Mouse (Mus musculus) macrophage (primary cell): ENCODE measurements around the gene Stk26. TPM values are rescaled to one million over a fixed set of nuclear protein-coding genes. Genes with fewer than 3 reads are reported as not detected.

ENCODE experiments used
- H3K27ac ChIP-seq: fragments of 350-480 bp; formaldehyde crosslinking; 2 replicates; pipeline ENCODE4 v1.9.0; 2021
- H3K36me3 ChIP-seq: fragments of 350-480 bp; formaldehyde crosslinking; 2 replicates; pipeline ENCODE4 v1.9.0; 2021; ENCODE audit errors: inconsistent target
- H3K4me3 ChIP-seq: fragments of 350-480 bp; formaldehyde crosslinking; 2 replicates; pipeline ENCODE4 v1.9.0; 2021; ENCODE audit errors: inconsistent target
- H3K79me2 ChIP-seq: fragments of 350-480 bp; formaldehyde crosslinking; 2 replicates; pipeline ENCODE4 v1.9.0; 2021; ENCODE audit errors: inconsistent target
- WGBS: methylation state at CpG from one replicate; pipeline ENCODE4 v1.1.7; 2026; ENCODE audit warnings: inconsistent platforms; ENCODE audit not compliant: missing documents; 5-methylcytosine and 5-hydroxymethylcytosine counted together
- polyA plus RNA-seq: library from polyadenylated mRNA; stranded (reverse); fragments of 250-400 nt; gene quantifications from 3 replicates; pipeline ENCODE4 v1.2.4, GENCODE M21; 2018; ENCODE audit warnings: inconsistent platforms

The Stk26 gene
- polyA plus RNA-seq, 1 experiment from 2014 or later = 0.66 TPM

DNA sequence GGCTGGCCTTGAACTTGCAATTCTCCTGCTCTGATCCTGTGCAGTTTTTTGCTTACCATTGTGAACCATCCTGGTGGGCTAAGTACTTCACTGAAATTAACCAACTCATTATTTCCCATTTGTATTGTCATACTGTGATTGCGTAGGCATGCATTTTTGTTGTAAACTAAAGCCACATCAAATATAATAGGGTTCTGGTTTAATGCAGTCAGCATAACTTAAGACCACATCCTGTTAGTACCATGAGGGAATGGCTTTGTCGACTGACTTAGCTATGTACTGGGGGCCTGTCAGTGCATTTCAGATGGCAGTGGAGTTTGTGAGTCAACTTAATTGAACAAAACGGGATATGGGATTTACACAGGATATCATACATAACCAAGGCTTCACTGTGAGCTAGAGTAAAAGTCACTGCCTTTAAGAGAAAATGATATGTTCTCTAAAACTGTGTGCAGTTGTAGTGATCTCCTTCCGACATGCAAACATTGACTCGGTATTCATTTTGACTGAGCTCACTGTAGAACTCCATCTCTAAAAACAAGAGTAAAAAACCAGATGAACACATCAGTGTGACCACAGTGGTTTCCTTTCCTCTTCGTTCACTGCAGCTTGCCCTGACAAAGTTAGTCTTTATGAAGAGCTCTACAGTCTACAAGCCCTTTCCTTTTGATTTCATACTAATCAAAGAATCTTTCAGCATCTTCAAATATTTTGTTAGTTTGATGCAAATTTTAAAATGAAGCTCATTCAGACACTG is 33.6 kb downstream of the Stk26 start:
- Histone ChIP-seq H3K27ac (no peak overlapping the region), H3K36me3 (no peaks in the 10 kb centered on the region), H3K79me2 (no peaks in the 10 kb centered on the region), H3K4me3 (no peak overlapping the region)
- 56% methylated on average over 6 of the region's 6 CpGs for WGBS

DNA sequence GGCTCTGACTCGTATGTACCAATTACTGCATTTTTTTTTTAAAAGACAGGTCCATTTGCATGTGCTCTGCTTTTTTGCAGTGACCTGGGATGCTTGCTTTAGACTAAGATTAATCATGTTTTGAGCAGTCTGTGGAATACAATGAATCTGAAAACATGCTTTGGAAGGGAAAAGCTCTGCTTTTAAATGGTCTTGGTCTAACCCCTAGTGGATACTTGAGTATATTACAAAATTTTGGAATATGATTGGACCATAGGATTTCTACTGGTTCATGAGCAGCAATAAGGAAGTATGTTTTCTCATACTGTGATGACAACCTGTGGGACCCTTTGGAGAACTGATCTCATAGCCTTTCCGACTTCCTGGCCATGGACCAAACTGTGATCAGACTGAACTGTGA is 47.2 kb downstream of the Stk26 start:
- no peaks in the 10 kb centered on the region for H3K79me2 ChIP-seq
- no peak overlapping the region for H3K27ac ChIP-seq
- no peak overlapping the region for H3K4me3 ChIP-seq
- H3K36me3 ChIP-seq = no peaks in the 10 kb centered on the region
- WGBS = 80% methylated on average over 2 of the region's 2 CpGs

DNA sequence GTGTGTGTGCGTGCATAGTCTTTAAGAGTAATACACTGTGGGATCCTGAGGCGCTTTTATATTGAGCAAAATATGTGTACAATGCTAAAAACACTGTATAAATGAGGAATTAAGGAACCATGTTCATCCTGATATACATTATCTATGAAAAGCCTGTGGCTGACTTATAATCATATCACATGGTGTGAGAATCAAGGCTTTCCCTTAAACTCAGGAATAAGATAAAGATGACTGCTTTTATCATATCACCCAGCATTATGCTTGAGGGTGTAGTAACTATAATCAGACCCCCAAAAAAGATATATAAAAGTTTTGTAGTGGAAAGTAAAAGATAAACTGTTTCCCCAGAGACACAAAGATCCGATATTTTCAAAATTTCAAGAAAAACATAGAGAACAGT is 62.6 kb downstream of the Stk26 start:
- H3K27ac ChIP-seq = no peak overlapping the region
- H3K4me3 ChIP-seq = no peak overlapping the region
- WGBS = 100% methylated on average over 1 of the region's 3 CpGs

DNA sequence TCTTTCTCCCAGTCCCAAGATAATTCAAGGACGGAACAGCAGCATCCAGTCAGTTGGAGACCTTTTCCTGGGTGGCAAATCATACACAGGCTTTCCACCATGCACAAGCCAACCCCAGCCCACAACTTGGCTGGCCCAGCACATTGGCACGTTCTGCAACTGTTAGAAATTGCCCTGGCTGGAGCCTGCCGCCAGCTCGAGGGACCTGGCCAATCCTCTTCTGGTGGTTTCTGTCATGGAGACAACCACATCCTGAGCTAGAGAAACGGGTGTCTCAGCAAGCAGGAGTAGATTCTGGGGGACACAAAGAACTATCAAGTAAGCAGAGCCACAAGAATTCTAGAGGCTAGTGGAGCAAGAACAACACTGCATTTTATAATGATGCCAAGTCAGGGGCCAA is 69.1 kb downstream of the Stk26 start:
- Histone ChIP-seq H3K79me2 (no peaks in the 10 kb centered on the region), H3K27ac (no peak overlapping the region), H3K4me3 (no peak overlapping the region), H3K36me3 (no peaks in the 10 kb centered on the region)
- 41% methylated on average over 5 of the region's 5 CpGs for WGBS

More for the DNA sequence above, 62.6 kb downstream of the Stk26 start:
- Histone ChIP-seq H3K79me2 (no peaks in the 10 kb centered on the region), H3K36me3 (no peaks in the 10 kb centered on the region)

DNA sequence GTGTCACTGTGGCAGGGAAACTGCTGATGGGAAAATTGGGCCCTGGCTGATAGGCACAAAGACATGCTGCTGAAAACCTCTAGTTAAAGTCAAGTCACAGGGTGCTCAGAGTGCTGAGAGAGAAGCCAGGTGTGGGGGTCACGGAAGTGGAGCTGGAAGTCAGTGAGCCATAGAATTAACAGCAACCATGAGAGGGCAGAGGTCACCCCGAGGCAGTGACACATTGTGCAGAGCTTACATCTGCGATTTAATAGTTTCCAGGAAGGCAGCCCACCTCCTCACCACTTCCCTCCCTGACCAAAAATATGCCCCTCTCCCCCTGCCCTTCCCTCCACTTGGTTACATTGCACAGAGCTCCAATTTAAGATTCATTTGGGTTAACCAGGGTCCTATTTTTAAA is 76.5 kb downstream of the Stk26 start:
- Histone ChIP-seq H3K27ac (no peak overlapping the region), H3K36me3 (no peaks in the 10 kb centered on the region), H3K4me3 (no peak overlapping the region), H3K79me2 (no peaks in the 10 kb centered on the region)
- WGBS = 20% methylated on average over 1 of the region's 3 CpGs

DNA sequence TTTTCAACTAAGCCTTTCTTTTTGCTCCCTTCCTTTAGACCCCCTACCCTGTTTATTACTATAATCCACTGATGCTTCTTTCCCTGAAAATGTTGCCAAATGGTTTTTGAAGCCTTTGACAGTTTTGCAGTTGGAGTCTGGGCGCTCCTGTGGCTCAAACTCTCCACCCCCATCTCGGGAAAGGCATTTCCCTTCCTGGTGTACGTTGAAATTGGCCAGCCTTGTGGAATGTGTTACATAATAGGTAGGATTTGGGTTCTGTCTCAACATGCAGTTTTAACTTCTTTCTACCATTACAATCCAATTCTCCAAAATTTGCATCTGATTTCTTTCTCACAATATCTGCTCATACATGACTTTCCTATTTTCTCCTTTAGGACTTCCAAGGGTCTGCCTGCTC is 77.9 kb downstream of the Stk26 start:
- Histone ChIP-seq H3K36me3 (no peaks in the 10 kb centered on the region), H3K4me3 (no peak overlapping the region), H3K27ac (no peak overlapping the region), H3K79me2 (no peaks in the 10 kb centered on the region)
- 60% methylated on average over 2 of the region's 3 CpGs for WGBS

DNA sequence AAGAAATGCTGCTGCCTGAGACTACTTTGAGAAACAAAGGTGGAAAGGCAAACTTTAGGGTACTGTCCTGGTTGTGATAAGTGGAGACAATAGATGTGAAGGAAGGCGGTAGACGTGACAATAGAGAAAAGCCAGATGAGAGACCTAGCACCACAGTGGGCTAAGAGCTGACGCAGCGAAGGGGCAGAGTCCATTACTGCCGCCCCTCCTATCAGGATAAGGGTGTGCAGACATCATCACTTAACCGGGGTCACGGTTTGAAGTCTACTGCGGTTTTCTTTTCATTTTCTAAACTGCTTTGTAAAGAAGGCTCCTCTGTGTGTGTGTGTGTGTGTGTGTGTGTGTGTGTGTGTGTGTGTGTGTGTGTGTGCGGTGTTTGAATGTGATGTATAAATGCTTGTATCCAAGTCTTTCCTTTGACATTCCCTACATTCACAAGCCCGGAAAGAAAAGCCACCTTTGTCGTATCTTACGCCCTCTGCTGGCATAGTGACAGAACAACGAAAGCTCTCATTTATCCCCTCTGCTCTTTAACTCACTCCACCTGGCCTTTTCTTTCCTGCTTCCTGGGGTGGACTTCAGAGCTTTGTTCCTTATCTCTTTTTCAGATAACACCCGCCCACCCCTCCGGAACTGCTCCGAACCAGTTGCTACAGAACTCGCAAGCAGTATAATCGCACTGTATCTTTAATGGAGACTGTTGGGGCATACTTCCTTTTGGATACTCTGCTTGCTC is 84.0 kb downstream of the Stk26 start:
- Histone ChIP-seq H3K79me2 (no peaks in the 10 kb centered on the region), H3K4me3 (no peak overlapping the region), H3K27ac (no peak overlapping the region), H3K36me3 (no peaks in the 10 kb centered on the region)
- WGBS = 74% methylated on average over 18 of the region's 18 CpGs

DNA sequence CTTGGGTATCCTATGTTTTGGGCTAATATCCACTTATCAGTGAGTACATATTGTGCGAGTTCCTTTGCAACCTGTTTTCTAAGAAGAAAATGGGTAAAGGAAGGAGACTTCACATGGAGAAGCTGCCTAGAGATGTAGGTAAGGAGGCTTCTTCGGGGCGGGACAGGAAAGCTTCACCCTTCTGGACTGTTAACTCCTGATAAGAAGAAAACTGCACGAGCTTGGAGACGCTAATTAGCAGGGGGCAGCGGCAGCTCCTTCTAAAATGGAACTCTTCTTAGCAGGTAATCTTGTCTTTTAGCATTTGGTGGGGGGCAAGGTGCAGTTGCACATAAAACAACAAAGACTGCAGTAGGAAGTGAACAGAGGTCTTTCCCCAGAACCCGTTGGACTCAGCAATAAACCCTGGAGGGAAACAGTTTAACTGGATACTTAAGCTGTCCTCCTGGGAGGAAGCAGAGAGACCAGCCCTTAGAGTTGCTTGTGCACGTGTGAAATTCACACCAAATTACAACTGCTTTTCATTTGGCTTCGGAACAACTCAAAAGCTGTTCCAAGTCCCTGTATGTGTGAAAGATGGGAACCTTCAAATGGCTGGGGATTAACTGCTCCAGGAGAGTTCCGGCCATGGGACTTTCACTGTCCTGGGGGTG is 86.2 kb downstream of the Stk26 start:
- Histone ChIP-seq H3K27ac (no peak overlapping the region), H3K36me3 (no peaks in the 10 kb centered on the region), H3K79me2 (no peaks in the 10 kb centered on the region), H3K4me3 (no peak overlapping the region)
- WGBS = 74% methylated on average over 10 of the region's 10 CpGs

DNA sequence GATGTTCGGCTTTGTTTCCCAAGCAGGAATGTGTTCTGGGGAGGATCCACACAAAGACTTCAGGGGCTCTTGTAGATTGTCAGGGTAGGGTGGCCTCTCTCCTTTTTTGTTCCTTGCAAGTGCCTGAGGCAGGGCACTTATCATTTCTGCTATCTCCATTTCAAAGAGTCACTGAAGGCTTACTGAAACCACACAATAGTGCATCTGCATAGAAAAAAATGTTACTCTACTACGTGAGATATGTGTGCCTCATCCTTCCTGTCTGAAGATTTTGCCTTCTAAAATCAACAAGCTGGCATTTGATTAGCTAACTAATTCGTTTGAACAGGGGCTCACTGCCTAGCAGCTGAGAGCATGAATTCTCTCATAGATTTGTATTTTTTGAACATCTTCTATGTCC is 89.5 kb downstream of the Stk26 start:
- Histone ChIP-seq H3K4me3 (no peak overlapping the region), H3K79me2 (no peaks in the 10 kb centered on the region), H3K27ac (no peak overlapping the region), H3K36me3 (no peaks in the 10 kb centered on the region)
- 72% methylated on average over 3 of the region's 3 CpGs for WGBS

DNA sequence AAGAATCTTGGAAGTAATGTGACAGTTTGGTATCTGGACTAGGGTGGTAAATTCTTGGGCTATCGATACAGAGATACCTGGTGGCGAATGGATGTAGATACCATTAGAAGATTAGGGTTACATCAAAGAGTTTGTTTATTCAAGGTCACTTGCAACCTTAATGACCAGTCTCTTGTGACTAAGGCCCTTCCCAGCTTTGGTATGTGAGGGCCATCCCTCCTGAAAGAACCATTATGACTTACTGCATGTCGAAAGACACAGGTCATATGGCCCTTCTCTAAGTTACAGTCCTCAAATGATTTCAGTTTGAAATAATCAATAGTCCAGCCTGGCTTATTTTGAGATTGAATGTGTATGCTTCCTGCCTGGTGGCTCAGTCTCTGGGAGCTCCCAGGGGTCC is 96.3 kb downstream of the Stk26 start:
- Histone ChIP-seq H3K27ac (no peak overlapping the region), H3K36me3 (no peaks in the 10 kb centered on the region), H3K4me3 (no peak overlapping the region), H3K79me2 (no peaks in the 10 kb centered on the region)
- 100% methylated on average over 1 of the region's 3 CpGs for WGBS

DNA sequence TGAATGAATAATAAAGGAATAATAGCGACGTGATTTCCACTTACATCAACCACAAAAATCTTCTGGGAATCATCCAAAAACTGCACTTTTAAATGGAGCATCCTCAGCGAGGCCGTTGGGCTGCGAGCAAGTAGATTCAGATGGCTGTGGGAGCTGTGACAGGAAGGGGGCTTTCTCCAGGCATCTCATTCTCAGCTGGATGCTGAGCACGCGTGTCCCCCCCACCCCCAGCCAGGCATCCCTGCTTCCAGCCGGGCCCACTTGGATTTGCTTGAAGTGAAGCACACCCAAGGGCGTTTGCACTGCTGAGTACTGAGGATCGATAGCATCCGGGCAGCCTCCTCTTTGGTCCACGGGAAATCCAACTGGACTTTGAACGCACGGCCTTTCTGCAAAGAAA is 101.8 kb downstream of the Stk26 start, which contains the start of gene Frmd7:
Gene Frmd7 (minus strand): TSS at position 101 of the 400 bp plus-strand sequence.
- WGBS = 97% methylated on average over 11 of the region's 14 CpGs
- Histone ChIP-seq H3K27ac (no peak within 1 kb of the TSS), H3K79me2 (no peaks in the 10 kb centered on the region), H3K4me3 (no peak within 1 kb of the TSS), H3K36me3 (no peaks in the 10 kb centered on the region)

Other genes with a start within 250 kb of the Stk26 start
- gene Frmd7, start 101.7 kb downstream of the Stk26 start, polyA plus RNA-seq = not detected in 3 replicates
- 30.1 to 54.2 TPM (median 51.7 TPM) in 3 replicates for gene Rap2c, start 177.0 kb downstream of the Stk26 start, polyA plus RNA-seq